Mouse (Mus musculus) embryonic facial prominence, embryonic 15.5 days (tissue): Measurements from ENCODE around the gene Cars2. TPM values are rescaled to one million over a fixed set of nuclear protein-coding genes. Genes with fewer than 3 reads are reported as not detected.

ENCODE experiments used
- ATAC-seq: fragments of 200-750 bp; cut with Nextera tagmentation; 2 replicates; pipeline ENCODE4 v1.8.0; 2017; ENCODE audit warnings: low read depth, moderate TSS enrichment; ENCODE audit not compliant: insufficient number of reproducible peaks, low FRiP score, low TSS enrichment
- H3K27ac ChIP-seq: fragments of 300-500 bp; sonication (generic); replicated peaks from 2 replicates; pipeline ENCODE4 v1.5.1; 2015; ENCODE audit warnings: mild to moderate bottlenecking, inconsistent platforms
- H3K27me3 ChIP-seq: fragments of 300-500 bp; sonication (generic); 2 replicates; pipeline ENCODE4 v1.6.1; 2015; ENCODE audit warnings: inconsistent platforms
- H3K36me3 ChIP-seq: fragments of 300-500 bp; sonication (generic); 2 replicates; pipeline ENCODE4 v1.6.1; 2015; ENCODE audit warnings: mild to moderate bottlenecking, inconsistent platforms
- H3K4me1 ChIP-seq: fragments of 300-500 bp; sonication (generic); 2 replicates; pipeline ENCODE4 v1.6.1; 2015; ENCODE audit warnings: inconsistent platforms
- H3K4me2 ChIP-seq: fragments of 300-500 bp; sonication (generic); replicated peaks from 2 replicates; pipeline ENCODE4 v1.6.1; 2015; ENCODE audit warnings: mild to moderate bottlenecking, inconsistent platforms
- H3K4me3 ChIP-seq: fragments of 300-500 bp; sonication (generic); replicated peaks from 2 replicates; pipeline ENCODE4 v1.5.1; 2015; ENCODE audit warnings: mild to moderate bottlenecking, inconsistent platforms
- H3K9ac ChIP-seq: fragments of 300-500 bp; sonication (generic); 2 replicates; pipeline ENCODE4 v1.6.1; 2015; ENCODE audit warnings: inconsistent platforms
- H3K9me3 ChIP-seq: fragments of 300-500 bp; sonication (generic); replicated peaks from 2 replicates; pipeline ENCODE4 v1.6.1; 2016; ENCODE audit warnings: inconsistent platforms
- WGBS: fragments of 180-500 bp; shearing (Covaris S2); methylation state at CpG from one replicate; pipeline ENCODE4 v1.1.7; 2015; 5-methylcytosine and 5-hydroxymethylcytosine counted together
- polyA plus RNA-seq: library from polyadenylated mRNA; unstranded; fragments of >200 nt; fragmentation: Nextera tagmentation; extraction: Ambion mirVana; gene quantifications from 2 replicates; pipeline ENCODE4 v1.2.1, GENCODE M21; 2015

The Cars2 gene
- 28.7 and 31.4 TPM in 2 replicates for polyA plus RNA-seq

GRCm38 (mm10) chr8:11550281-11550948, at the start of gene Cars2:
Gene Cars2 (minus strand): TSS chr8:11550783.
- H3K9me3 ChIP-seq, result no peaks in the 10 kb centered on the region
- WGBS, result under 1% methylated on average over 53 of the region's 53 CpGs
- ATAC-seq, result peak; percentile 82

GRCm38 (mm10) chr8:11593222-11593884, 42.8 kb upstream of the Cars2 start:
- no peak overlapping the region for H3K4me3 ChIP-seq
- no peaks in the 10 kb centered on the region for H3K9me3 ChIP-seq
- H3K4me1 ChIP-seq, result peaks cover 13% of the 10 kb centered on the region
- H3K27me3 ChIP-seq, result no peaks in the 10 kb centered on the region
- no peaks in the 10 kb centered on the region for H3K36me3 ChIP-seq
- no peak overlapping the region for H3K9ac ChIP-seq
- ATAC-seq, result no peak
- H3K27ac ChIP-seq, result no peak overlapping the region
- no peak overlapping the region for H3K4me2 ChIP-seq
- WGBS, result 74% methylated on average over 12 of the region's 12 CpGs

More at GRCm38 (mm10) chr8:11550281-11550948, at the start of gene Cars2:
- Histone ChIP-seq H3K9ac (peak within 1 kb of the TSS; percentile 89), H3K4me2 (peak within 1 kb of the TSS; percentile 79), H3K27ac (peak within 1 kb of the TSS; percentile 96), H3K27me3 (no peaks in the 10 kb centered on the region), H3K4me3 (peak within 1 kb of the TSS; percentile 93), H3K36me3 (peaks cover 14% of the 10 kb centered on the region; the same call in 1 of the 2 replicates), H3K4me1 (peaks cover 26% of the 10 kb centered on the region)

GRCm38 (mm10) chr8:11592296-11592695, 41.7 kb upstream of the Cars2 start:
- ATAC-seq, result peak; percentile 35; the same call in 1 of the 2 replicates
- Histone ChIP-seq H3K36me3 (no peaks in the 10 kb centered on the region), H3K4me3 (no peak overlapping the region), H3K27me3 (no peaks in the 10 kb centered on the region), H3K4me2 (peak overlapping the region; percentile 15), H3K4me1 (peaks cover 13% of the 10 kb centered on the region), H3K9ac (no peak overlapping the region), H3K27ac (peak overlapping the region; percentile 88), H3K9me3 (no peaks in the 10 kb centered on the region)
- 40% methylated on average over 13 of the region's 13 CpGs for WGBS

- no peaks in the 10 kb centered on the region for H3K36me3 ChIP-seq
- H3K9ac ChIP-seq, result no peak overlapping the region
- peak overlapping the region; percentile 15; the same call in 1 of the 2 replicates for H3K4me2 ChIP-seq
- no peaks in the 10 kb centered on the region for H3K27me3 ChIP-seq
- peak; percentile 49; the same call in 1 of the 2 replicates for ATAC-seq
- peak overlapping the region; percentile 88 for H3K27ac ChIP-seq
- 40% methylated on average over 4 of the region's 4 CpGs for WGBS
- H3K4me1 ChIP-seq, result peaks cover 13% of the 10 kb centered on the region
- no peaks in the 10 kb centered on the region for H3K9me3 ChIP-seq
- H3K4me3 ChIP-seq, result no peak overlapping the region
Measured at GRCm38 (mm10) chr8:11591837-11592236, 41.3 kb upstream of the Cars2 start.

GRCm38 (mm10) chr8:11586374-11586745, 35.8 kb upstream of the Cars2 start:
- Histone ChIP-seq H3K36me3 (no peaks in the 10 kb centered on the region), H3K4me1 (peaks cover 13% of the 10 kb centered on the region), H3K4me3 (no peak overlapping the region), H3K9me3 (no peaks in the 10 kb centered on the region), H3K9ac (no peak overlapping the region), H3K27ac (peak overlapping the region; percentile 63; the same call in 1 of the 2 replicates), H3K27me3 (no peaks in the 10 kb centered on the region), H3K4me2 (no peak overlapping the region)
- 38% methylated on average over 2 of the region's 2 CpGs for WGBS
- no peak for ATAC-seq

- Histone ChIP-seq H3K9ac (no peak overlapping the region), H3K4me2 (0 out of 2 replicates have a peak overlapping the region, but pooled peaks have one; percentile 7), H3K9me3 (no peaks in the 10 kb centered on the region), H3K4me3 (no peak overlapping the region), H3K27ac (peak overlapping the region; percentile 63), H3K36me3 (no peaks in the 10 kb centered on the region), H3K27me3 (no peaks in the 10 kb centered on the region), H3K4me1 (peaks cover 13% of the 10 kb centered on the region)
- ATAC-seq, result peak; percentile 60; the same call in 1 of the 2 replicates
- 51% methylated on average over 21 of the region's 21 CpGs for WGBS
Measured at GRCm38 (mm10) chr8:11585513-11586373, 35.2 kb upstream of the Cars2 start.

GRCm38 (mm10) chr8:11575604-11576384, 25.2 kb upstream of the Cars2 start:
- no peak for ATAC-seq

GRCm38 (mm10) chr8:11574911-11575603, 24.5 kb upstream of the Cars2 start:
- Histone ChIP-seq H3K27ac (no peak overlapping the region), H3K4me2 (no peak overlapping the region), H3K4me3 (no peak overlapping the region), H3K36me3 (no peaks in the 10 kb centered on the region), H3K27me3 (no peaks in the 10 kb centered on the region), H3K9me3 (no peaks in the 10 kb centered on the region), H3K9ac (no peak overlapping the region), H3K4me1 (peaks cover 17% of the 10 kb centered on the region)
- no peak for ATAC-seq
- WGBS, result 53% methylated on average over 9 of the region's 9 CpGs

More at GRCm38 (mm10) chr8:11575604-11576384, 25.2 kb upstream of the Cars2 start:
- Histone ChIP-seq H3K36me3 (no peaks in the 10 kb centered on the region), H3K4me1 (peaks cover 17% of the 10 kb centered on the region), H3K9me3 (no peaks in the 10 kb centered on the region), H3K27ac (no peak overlapping the region), H3K27me3 (no peaks in the 10 kb centered on the region), H3K4me3 (no peak overlapping the region), H3K4me2 (no peak overlapping the region), H3K9ac (no peak overlapping the region)
- WGBS, result 55% methylated on average over 16 of the region's 16 CpGs

- H3K27ac ChIP-seq, result no peak overlapping the region
- no peak for ATAC-seq
- no peaks in the 10 kb centered on the region for H3K9me3 ChIP-seq
- no peaks in the 10 kb centered on the region for H3K27me3 ChIP-seq
- no peak overlapping the region for H3K4me2 ChIP-seq
- H3K4me3 ChIP-seq, result no peak overlapping the region
- no peaks in the 10 kb centered on the region for H3K36me3 ChIP-seq
- WGBS, result 69% methylated on average over 6 of the region's 6 CpGs
- H3K9ac ChIP-seq, result no peak overlapping the region
- H3K4me1 ChIP-seq, result peaks cover 17% of the 10 kb centered on the region
Measured at GRCm38 (mm10) chr8:11572428-11572827, 21.8 kb upstream of the Cars2 start.

- H3K4me1 ChIP-seq, result peaks cover 17% of the 10 kb centered on the region
- ATAC-seq, result no peak
- H3K4me2 ChIP-seq, result no peak overlapping the region
- peaks cover 2% of the 10 kb centered on the region; the same call in 1 of the 2 replicates for H3K36me3 ChIP-seq
- no peak overlapping the region for H3K4me3 ChIP-seq
- no peaks in the 10 kb centered on the region for H3K27me3 ChIP-seq
- 83% methylated on average over 10 of the region's 10 CpGs for WGBS
- no peak overlapping the region for H3K27ac ChIP-seq
- no peak overlapping the region for H3K9ac ChIP-seq
- H3K9me3 ChIP-seq, result no peaks in the 10 kb centered on the region
Measured at GRCm38 (mm10) chr8:11571950-11572349, 21.4 kb upstream of the Cars2 start.
